Mouse (Mus musculus) midbrain, embryonic 13.5 days (tissue): ENCODE results near the gene Olfr619. TPM values are rescaled to one million over a fixed set of nuclear protein-coding genes. Genes with fewer than 3 reads are reported as not detected.

Experiments
- ATAC-seq: fragments of 200-750 bp; cut with Nextera tagmentation; 2 replicates; pipeline ENCODE4 v1.8.0; 2017; ENCODE audit warnings: mild to moderate bottlenecking, moderate TSS enrichment, moderate library complexity
- H3K27ac ChIP-seq: fragments of 300-500 bp; sonication (generic); 2 replicates; pipeline ENCODE4 v1.5.1; 2015; ENCODE audit warnings: inconsistent platforms, mild to moderate bottlenecking, moderate library complexity
- H3K27me3 ChIP-seq: fragments of 300-500 bp; sonication (generic); 2 replicates; pipeline ENCODE4 v1.6.1; 2015; ENCODE audit warnings: mild to moderate bottlenecking, inconsistent platforms
- H3K36me3 ChIP-seq: fragments of 300-500 bp; sonication (generic); 2 replicates; pipeline ENCODE4 v1.6.1; 2015; ENCODE audit warnings: mild to moderate bottlenecking, inconsistent platforms
- H3K4me1 ChIP-seq: fragments of 300-500 bp; sonication (generic); replicated peaks from 2 replicates; pipeline ENCODE4 v1.6.1; 2015; ENCODE audit warnings: inconsistent platforms
- H3K4me2 ChIP-seq: fragments of 300-500 bp; sonication (generic); replicated peaks from 2 replicates; pipeline ENCODE4 v1.6.1; 2015; ENCODE audit warnings: moderate library complexity, mild to moderate bottlenecking, inconsistent platforms
- H3K4me3 ChIP-seq: fragments of 300-500 bp; sonication (generic); replicated peaks from 2 replicates; pipeline ENCODE4 v1.5.1; 2015; ENCODE audit warnings: mild to moderate bottlenecking, inconsistent platforms
- H3K9ac ChIP-seq: fragments of 300-500 bp; sonication (generic); replicated peaks from 2 replicates; pipeline ENCODE4 v1.6.1; 2015; ENCODE audit warnings: mild to moderate bottlenecking, inconsistent platforms
- H3K9me3 ChIP-seq: fragments of 300-500 bp; sonication (generic); 2 replicates; pipeline ENCODE4 v1.6.1; 2016; ENCODE audit warnings: mild to moderate bottlenecking, inconsistent platforms
- WGBS: fragments of 180-500 bp; shearing (Covaris S2); methylation state at CpG from one replicate; pipeline ENCODE4 v1.1.7; 2015; 5-methylcytosine and 5-hydroxymethylcytosine counted together
- microRNA-seq: library from miRNA; unstranded; fragments of <30 nt; microRNA quantifications from one replicate; pipeline ENCODE4, GENCODE M21; 2016
- polyA plus RNA-seq: library from polyadenylated mRNA; unstranded; fragments of >200 nt; fragmentation: Nextera tagmentation; extraction: Ambion mirVana; gene quantifications from 2 replicates; pipeline ENCODE4 v1.2.1, GENCODE M21; 2015

Olfr619 gene
- not detected in 2 replicates for polyA plus RNA-seq

GRCm38 (mm10) chr7:103600275-103600674 lies at the start of gene Olfr619:
Gene Olfr619 (plus strand): TSS chr7:103600575.
- no peaks in the 10 kb centered on the region for H3K36me3 ChIP-seq
- H3K4me2 ChIP-seq = no peak within 1 kb of the TSS
- H3K27me3 ChIP-seq = no peaks in the 10 kb centered on the region
- H3K9me3 ChIP-seq = no peaks in the 10 kb centered on the region
- no peak within 1 kb of the TSS for H3K4me3 ChIP-seq
- no peak within 1 kb of the TSS for H3K9ac ChIP-seq
- ATAC-seq = no peak
- no peaks in the 10 kb centered on the region for H3K4me1 ChIP-seq
- H3K27ac ChIP-seq = no peak within 1 kb of the TSS

DNA sequence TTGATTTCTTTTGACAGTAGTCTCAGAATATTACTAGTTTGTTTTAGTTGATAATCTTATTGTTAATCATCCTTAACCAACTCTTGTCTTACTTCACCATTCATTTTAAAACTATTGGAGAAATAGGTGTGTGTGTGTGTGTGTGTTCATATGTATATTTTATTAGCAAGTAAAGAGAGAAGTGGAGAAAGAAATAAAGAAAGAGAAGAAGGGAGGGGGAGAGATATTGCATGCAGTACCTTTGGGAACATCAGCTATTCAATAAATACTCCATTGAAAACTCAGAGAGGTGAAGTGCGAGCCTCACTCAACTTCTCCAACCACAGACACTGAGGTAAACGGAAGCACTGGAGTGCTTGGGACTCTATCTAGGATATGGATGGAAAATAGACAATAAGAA lies 44.6 kb upstream of the Olfr619 start, which contains the start of gene Olfr615:
Gene Olfr615, plus strand, starts transcription at position 301 of the 400 bp plus-strand sequence.
- Histone ChIP-seq H3K27me3 (no peaks in the 10 kb centered on the region), H3K4me1 (no peaks in the 10 kb centered on the region), H3K4me2 (no peak within 1 kb of the TSS), H3K9ac (no peak within 1 kb of the TSS), H3K36me3 (no peaks in the 10 kb centered on the region), H3K27ac (no peak within 1 kb of the TSS), H3K4me3 (no peak within 1 kb of the TSS), H3K9me3 (no peaks in the 10 kb centered on the region)
- no peak for ATAC-seq
- WGBS = 89% methylated on average over 2 of the region's 2 CpGs

DNA sequence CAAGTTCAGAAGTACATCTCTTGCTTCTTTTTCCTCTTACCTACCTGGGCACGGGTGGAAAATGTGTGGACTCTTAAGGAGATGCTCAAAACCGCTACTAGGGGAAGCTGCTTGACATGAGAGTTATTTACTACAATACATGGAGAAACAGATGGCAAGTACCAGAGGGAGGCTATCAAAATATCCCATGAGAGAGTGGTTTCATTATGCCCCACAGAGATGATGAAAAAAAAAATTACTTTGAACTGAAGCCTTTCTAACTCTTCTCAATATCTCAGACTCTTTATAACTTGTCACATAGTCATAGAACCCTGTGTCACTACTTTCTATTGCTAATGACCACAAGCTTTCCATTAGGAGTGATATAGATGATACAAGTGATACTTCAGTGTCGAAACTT lies 31.3 kb upstream of the Olfr619 start, which contains the start of gene Olfr616:
Gene Olfr616, minus strand, starts transcription at position 101 of the 400 bp plus-strand sequence.
- H3K4me3 ChIP-seq = no peak within 1 kb of the TSS
- H3K9me3 ChIP-seq = no peaks in the 10 kb centered on the region
- H3K27me3 ChIP-seq = no peaks in the 10 kb centered on the region
- no peak within 1 kb of the TSS for H3K4me2 ChIP-seq
- WGBS = 86% methylated on average over 3 of the region's 3 CpGs
- H3K36me3 ChIP-seq = no peaks in the 10 kb centered on the region
- no peak within 1 kb of the TSS for H3K9ac ChIP-seq
- no peak within 1 kb of the TSS for H3K27ac ChIP-seq
- H3K4me1 ChIP-seq = no peaks in the 10 kb centered on the region
- no peak for ATAC-seq

DNA sequence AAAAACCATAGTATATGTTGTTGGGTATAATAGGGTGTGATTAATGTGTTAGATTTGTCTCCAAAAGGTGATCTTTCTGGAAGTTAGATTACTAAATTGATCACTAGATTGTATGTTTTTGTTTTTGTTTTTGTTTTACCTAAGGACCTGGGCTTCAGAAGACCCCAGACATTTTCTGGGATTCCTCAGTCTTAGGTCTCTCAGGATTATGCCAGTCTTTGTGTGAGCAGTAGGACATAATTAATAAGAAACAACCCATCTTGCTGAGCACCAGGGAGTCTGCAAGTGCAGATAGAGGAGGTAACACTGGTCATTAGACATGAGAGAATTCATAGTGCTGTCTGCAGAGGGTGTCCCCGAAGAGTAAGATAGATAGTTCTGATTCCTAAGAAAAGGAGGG lies 27.6 kb upstream of the Olfr619 start, which contains the start of gene Olfr617:
Gene Olfr617, plus strand, starts transcription at position 301 of the 400 bp plus-strand sequence.
- no peak within 1 kb of the TSS for H3K27ac ChIP-seq
- H3K36me3 ChIP-seq = no peaks in the 10 kb centered on the region
- no peaks in the 10 kb centered on the region for H3K27me3 ChIP-seq
- H3K9me3 ChIP-seq = no peaks in the 10 kb centered on the region
- WGBS = 84% methylated on average over 1 of the region's 1 CpGs
- no peak for ATAC-seq
- H3K4me1 ChIP-seq = no peaks in the 10 kb centered on the region
- H3K4me3 ChIP-seq = no peak within 1 kb of the TSS
- H3K9ac ChIP-seq = no peak within 1 kb of the TSS
- H3K4me2 ChIP-seq = no peak within 1 kb of the TSS

DNA sequence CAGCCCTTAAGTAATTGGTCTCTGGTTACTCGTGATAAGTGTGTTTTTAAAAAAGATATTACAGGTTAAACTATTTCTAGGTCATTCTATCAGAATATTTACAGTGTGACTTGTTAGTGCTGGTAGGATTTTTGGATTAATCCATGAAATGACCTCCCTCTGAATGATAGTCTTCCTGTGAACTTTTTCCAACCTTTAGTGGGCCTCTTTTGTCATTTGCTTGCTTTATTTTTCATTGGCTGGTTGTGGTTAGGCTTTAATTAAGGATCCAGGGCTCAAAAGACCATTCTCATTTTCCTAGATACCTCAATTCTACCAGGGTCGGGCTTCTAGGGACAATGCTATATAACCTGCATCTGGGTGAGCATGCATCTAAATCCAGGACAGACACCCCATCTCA lies 10.6 kb upstream of the Olfr619 start, which contains the start of gene Olfr618:
Gene Olfr618, plus strand, starts transcription at position 301 of the 400 bp plus-strand sequence.
- WGBS = 59% methylated on average over 2 of the region's 2 CpGs
- Histone ChIP-seq H3K4me3 (no peak within 1 kb of the TSS), H3K9me3 (no peaks in the 10 kb centered on the region), H3K9ac (no peak within 1 kb of the TSS), H3K4me2 (no peak within 1 kb of the TSS), H3K4me1 (no peaks in the 10 kb centered on the region), H3K27me3 (no peaks in the 10 kb centered on the region), H3K36me3 (no peaks in the 10 kb centered on the region), H3K27ac (no peak within 1 kb of the TSS)
- no peak for ATAC-seq

GRCm38 (mm10) chr7:103607425-103607824 lies 7.0 kb downstream of the Olfr619 start:
- H3K9ac ChIP-seq = no peak overlapping the region
- H3K4me3 ChIP-seq = no peak overlapping the region
- H3K4me2 ChIP-seq = no peak overlapping the region
- no peaks in the 10 kb centered on the region for H3K27me3 ChIP-seq
- no peaks in the 10 kb centered on the region for H3K4me1 ChIP-seq
- no peaks in the 10 kb centered on the region for H3K36me3 ChIP-seq
- no peak overlapping the region for H3K27ac ChIP-seq
- no peaks in the 10 kb centered on the region for H3K9me3 ChIP-seq
- 86% methylated on average over 2 of the region's 2 CpGs for WGBS
- ATAC-seq = no peak

DNA sequence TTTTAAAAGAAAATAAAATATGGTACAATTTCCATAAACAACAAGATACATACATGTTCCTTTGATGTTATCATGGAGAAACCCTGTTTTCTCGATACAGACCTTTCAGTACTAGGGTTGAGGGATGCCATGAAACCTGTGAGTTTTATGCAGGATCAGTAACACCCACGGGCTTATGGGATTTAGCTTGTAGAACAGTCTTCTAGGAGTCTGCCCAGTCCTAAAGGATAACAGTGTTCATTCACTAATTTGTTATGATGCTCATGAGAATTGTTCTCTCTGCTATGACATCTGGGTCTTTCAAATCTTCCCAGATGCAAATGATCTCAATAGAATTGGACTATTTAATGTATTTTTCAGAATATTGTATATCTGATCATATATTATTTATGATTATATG lies 12.1 kb downstream of the Olfr619 start, which contains the start of gene Olfr620:
Gene Olfr620, minus strand, starts transcription at position 101 of the 400 bp plus-strand sequence.
- H3K4me2 ChIP-seq = no peak within 1 kb of the TSS
- no peaks in the 10 kb centered on the region for H3K36me3 ChIP-seq
- 78% methylated on average over 2 of the region's 2 CpGs for WGBS
- H3K4me3 ChIP-seq = no peak within 1 kb of the TSS
- no peak within 1 kb of the TSS for H3K9ac ChIP-seq
- H3K27ac ChIP-seq = no peak within 1 kb of the TSS
- no peak for ATAC-seq
- no peaks in the 10 kb centered on the region for H3K9me3 ChIP-seq
- H3K4me1 ChIP-seq = no peaks in the 10 kb centered on the region
- H3K27me3 ChIP-seq = no peaks in the 10 kb centered on the region

GRCm38 (mm10) chr7:103636795-103637194 lies 36.4 kb downstream of the Olfr619 start:
- no peak for ATAC-seq

GRCm38 (mm10) chr7:103642602-103643001 lies 42.2 kb downstream of the Olfr619 start, which contains the start of gene Olfr622:
Gene Olfr622 (minus strand): TSS chr7:103642702.
- Histone ChIP-seq H3K4me3 (no peak within 1 kb of the TSS), H3K4me1 (no peaks in the 10 kb centered on the region), H3K9me3 (no peaks in the 10 kb centered on the region), H3K27me3 (no peaks in the 10 kb centered on the region), H3K9ac (no peak within 1 kb of the TSS), H3K4me2 (no peak within 1 kb of the TSS), H3K27ac (no peak within 1 kb of the TSS), H3K36me3 (no peaks in the 10 kb centered on the region)
- no peak for ATAC-seq
- WGBS = 70% methylated on average over 1 of the region's 1 CpGs

More at GRCm38 (mm10) chr7:103636795-103637194, 36.4 kb downstream of the Olfr619 start:
- Histone ChIP-seq H3K9me3 (no peaks in the 10 kb centered on the region), H3K27me3 (no peaks in the 10 kb centered on the region), H3K36me3 (no peaks in the 10 kb centered on the region), H3K4me1 (no peaks in the 10 kb centered on the region), H3K27ac (no peak overlapping the region), H3K4me2 (no peak overlapping the region), H3K9ac (no peak overlapping the region), H3K4me3 (no peak overlapping the region)

DNA sequence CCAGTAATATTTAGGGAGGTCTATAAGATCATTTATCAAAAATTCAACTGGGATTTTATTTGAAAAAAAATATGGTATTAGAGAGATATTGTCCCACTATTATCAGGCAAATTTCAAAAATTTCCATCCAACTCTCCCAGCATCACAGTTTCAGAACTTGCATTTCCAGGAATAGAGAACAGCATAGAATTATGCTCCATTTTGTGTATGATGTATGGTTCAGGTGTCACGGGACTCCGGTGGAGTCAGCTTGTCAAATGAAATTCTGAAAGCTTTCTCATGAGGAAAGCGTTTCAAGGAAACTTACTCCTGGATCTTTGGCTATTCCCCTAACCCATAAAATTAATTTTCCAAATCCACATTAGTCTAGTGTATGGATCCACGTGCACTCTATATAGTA lies 43.7 kb downstream of the Olfr619 start:
- Histone ChIP-seq H3K4me1 (no peaks in the 10 kb centered on the region), H3K27ac (no peak overlapping the region), H3K4me3 (no peak overlapping the region), H3K9me3 (no peaks in the 10 kb centered on the region), H3K9ac (no peak overlapping the region), H3K4me2 (no peak overlapping the region), H3K27me3 (no peaks in the 10 kb centered on the region), H3K36me3 (no peaks in the 10 kb centered on the region)
- ATAC-seq = no peak
- WGBS = 88% methylated on average over 4 of the region's 4 CpGs

Small RNAs within 50 kb of the gene (microRNA-seq; reads per million reads assigned to microRNA genes)
- not detected for gene Gm26506

Other genes starting within 250 kb of the Olfr619 start
- gene Olfr601, start 237.9 kb upstream of the Olfr619 start, polyA plus RNA-seq = not detected in 2 replicates
- gene Olfr603, start 214.4 kb upstream of the Olfr619 start, polyA plus RNA-seq = not detected in 2 replicates
- gene Usp17lc, start 185.5 kb upstream of the Olfr619 start, polyA plus RNA-seq = not detected in 2 replicates
- gene Olfr605, start 155.1 kb upstream of the Olfr619 start, polyA plus RNA-seq = not detected in 2 replicates
- not detected in 2 replicates for gene Olfr606, start 151.5 kb upstream of the Olfr619 start, polyA plus RNA-seq
- not detected in 2 replicates for gene Olfr607, start 136.4 kb upstream of the Olfr619 start, polyA plus RNA-seq
- not detected in 2 replicates for gene Olfr608, start 130.7 kb upstream of the Olfr619 start, polyA plus RNA-seq
- not detected in 2 replicates for gene Olfr609, start 102.5 kb upstream of the Olfr619 start, polyA plus RNA-seq
- not detected in 2 replicates for gene Olfr610, start 88.5 kb upstream of the Olfr619 start, polyA plus RNA-seq
- not detected in 2 replicates for gene Olfr611, start 79.7 kb upstream of the Olfr619 start, polyA plus RNA-seq
- gene Olfr612, start 57.9 kb upstream of the Olfr619 start, polyA plus RNA-seq = not detected in 2 replicates
- gene Olfr613, start 52.5 kb upstream of the Olfr619 start, polyA plus RNA-seq = not detected in 2 replicates
- gene Olfr615, start 44.5 kb upstream of the Olfr619 start, polyA plus RNA-seq = not detected in 2 replicates
- gene Olfr616, start 31.4 kb upstream of the Olfr619 start, polyA plus RNA-seq = not detected in 2 replicates
- gene Olfr617, start 27.5 kb upstream of the Olfr619 start, polyA plus RNA-seq = not detected in 2 replicates
- not detected in 2 replicates for gene Olfr618, start 10.5 kb upstream of the Olfr619 start, polyA plus RNA-seq
- gene Olfr620, start 12.0 kb downstream of the Olfr619 start, polyA plus RNA-seq = not detected in 2 replicates
- gene Olfr622, start 42.1 kb downstream of the Olfr619 start, polyA plus RNA-seq = not detected in 2 replicates
- not detected in 2 replicates for gene Olfr623, start 63.1 kb downstream of the Olfr619 start, polyA plus RNA-seq
- 0.04 TPM in 2 replicates for gene Olfr624, start 70.6 kb downstream of the Olfr619 start, polyA plus RNA-seq
- gene Olfr625-ps1, start 82.1 kb downstream of the Olfr619 start, polyA plus RNA-seq = not detected in 2 replicates
- not detected in 2 replicates for gene Olfr243, start 114.1 kb downstream of the Olfr619 start, polyA plus RNA-seq
- gene Olfr628, start 129.8 kb downstream of the Olfr619 start, polyA plus RNA-seq = not detected in 2 replicates
- gene Olfr629, start 144.4 kb downstream of the Olfr619 start, polyA plus RNA-seq = not detected in 2 replicates
- not detected in 2 replicates for gene Olfr630, start 156.8 kb downstream of the Olfr619 start, polyA plus RNA-seq
- gene Olfr69, start 171.0 kb downstream of the Olfr619 start, polyA plus RNA-seq = not detected in 2 replicates
- gene Olfr68, start 179.1 kb downstream of the Olfr619 start, polyA plus RNA-seq = not detected in 2 replicates
- gene Olfr67, start 191.2 kb downstream of the Olfr619 start, polyA plus RNA-seq = not detected in 2 replicates
- gene Hbb-bt, start 213.4 kb downstream of the Olfr619 start, polyA plus RNA-seq = 1,031 and 1,160 TPM in 2 replicates
- 2,098 and 2,335 TPM in 2 replicates for gene Hbb-bs, start 227.5 kb downstream of the Olfr619 start, polyA plus RNA-seq
- gene Hbb-bh2, start 239.9 kb downstream of the Olfr619 start, polyA plus RNA-seq = not detected in 2 replicates
- 37.1 and 47.9 TPM in 2 replicates for gene Hbb-bh1, start 242.6 kb downstream of the Olfr619 start, polyA plus RNA-seq